Mouse (Mus musculus) 416B (cell line): ENCODE results near the gene Rfc4.

Experiments used
- DNase-seq: peaks from one replicate; pipeline ENCODE4 v3.0.0; 2011; ENCODE audit warnings: low read depth

The Rfc4 gene

DNA sequence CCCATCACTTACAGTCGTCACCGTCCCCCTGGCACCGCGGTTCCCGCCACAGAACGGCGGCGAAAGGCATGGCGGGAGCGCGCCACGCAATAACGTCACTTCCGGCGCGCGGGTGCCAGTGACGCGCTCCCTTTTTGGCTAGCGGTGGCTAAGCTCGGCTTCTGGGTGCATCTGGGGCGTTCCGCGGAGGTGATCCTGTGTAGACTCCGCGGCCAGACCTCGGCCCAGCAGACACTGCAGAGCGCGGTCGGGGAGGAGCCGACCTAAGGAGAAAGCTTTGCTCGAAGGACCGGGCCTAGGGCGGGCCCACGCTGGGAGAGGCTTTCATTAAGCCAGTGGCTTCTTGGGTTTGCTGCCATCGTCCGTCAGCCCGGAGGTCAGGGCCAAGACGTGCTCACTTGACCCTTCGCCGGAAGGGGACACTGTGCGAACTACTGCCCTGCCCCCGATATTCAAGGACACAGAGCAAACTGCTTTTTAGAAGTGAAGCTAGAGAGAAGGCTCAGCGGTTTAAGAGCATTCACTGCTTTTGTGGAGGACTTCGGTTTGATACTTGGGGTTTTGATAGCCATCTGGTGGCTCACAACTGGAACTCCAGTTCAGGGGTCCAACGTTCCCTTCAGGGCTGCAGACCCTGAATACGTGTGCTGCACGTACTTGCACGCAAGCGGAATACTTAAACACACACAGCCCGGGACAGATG, at the start of gene Rfc4:
Rfc4 (minus strand) TSS at position 65 of the 703 bp plus-strand sequence.
- peak; percentile 91 for DNase-seq

DNA sequence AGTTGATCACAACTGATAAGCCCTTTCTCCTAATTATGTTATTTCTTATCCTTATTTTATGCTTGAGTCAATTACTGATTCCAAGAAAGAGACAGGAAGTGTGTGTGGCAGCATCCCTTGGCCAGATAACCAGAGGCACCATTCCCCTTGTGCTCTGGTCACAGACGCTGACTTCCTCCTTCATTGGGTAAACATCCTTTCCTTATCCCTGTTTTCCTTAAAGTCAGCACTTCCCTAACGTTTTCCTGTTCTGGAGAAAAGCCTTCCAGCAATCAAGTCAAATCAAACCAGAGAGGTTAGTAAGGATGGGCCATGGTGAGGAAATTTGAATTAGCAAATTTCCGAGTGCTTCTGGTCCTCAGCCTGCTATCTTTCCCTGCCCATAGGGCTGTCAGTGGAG, 48.4 kb upstream of the Rfc4 start:
- no peak for DNase-seq

DNA sequence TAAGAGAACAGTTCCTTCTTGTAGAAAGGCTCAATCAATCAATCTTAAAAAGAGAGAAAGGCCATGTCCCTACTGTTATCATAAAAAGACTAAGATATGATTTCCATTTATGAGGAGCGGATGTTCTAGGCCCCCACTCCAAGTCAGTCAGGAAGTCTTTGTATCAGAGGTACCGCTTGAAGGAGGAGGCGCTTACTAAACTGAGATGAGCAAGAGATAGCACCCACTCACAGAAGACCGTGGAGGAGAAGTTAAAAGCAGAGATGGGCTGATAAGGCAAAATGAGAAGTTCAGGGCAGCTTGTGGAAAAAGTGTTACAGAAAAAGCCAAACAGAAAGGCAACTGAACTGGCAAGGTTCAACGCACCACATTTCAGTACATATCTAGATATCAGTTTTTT, 47.3 kb upstream of the Rfc4 start:
- DNase-seq: peak; percentile 69

DNA sequence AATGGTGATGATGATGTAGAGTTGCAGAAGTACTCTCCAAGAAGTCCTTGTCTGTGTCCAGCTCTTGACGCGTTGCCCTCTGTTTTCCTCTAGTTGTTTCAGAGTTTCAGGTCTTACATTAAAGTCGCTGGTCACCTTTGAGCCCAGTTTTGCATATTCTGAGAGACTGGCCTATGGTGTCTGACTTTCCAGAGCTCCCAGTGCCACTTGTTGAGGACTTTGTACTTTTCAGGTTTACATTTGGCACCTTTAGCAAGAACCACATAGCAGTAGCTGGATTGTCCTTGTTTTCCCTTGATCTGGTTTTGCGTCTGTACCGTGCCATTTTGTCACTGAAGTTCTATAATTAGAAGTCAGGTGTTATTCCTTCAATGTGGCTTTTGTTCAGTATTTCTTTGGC, 46.4 kb upstream of the Rfc4 start:
- no peak for DNase-seq

DNA sequence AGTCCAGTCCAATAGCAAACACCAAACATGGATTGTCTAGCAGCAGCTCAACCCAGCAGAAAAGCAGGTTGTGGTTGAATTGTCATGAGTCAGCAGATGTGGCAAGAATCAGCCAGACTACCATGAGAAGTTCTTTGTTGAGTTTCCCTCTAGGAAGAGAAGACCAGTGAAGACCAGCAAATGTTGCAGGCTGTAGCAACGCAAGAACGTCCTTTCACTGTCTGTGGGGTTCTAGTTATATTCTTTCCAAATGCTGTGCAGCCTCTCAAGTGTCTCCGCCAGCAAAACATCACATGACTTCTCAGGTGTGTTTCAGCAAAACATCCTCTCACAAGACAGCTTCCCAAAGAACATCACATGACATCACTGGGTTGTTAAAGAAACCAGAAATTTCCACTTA, 43.3 kb upstream of the Rfc4 start:
- DNase-seq: peak; percentile 38

DNA sequence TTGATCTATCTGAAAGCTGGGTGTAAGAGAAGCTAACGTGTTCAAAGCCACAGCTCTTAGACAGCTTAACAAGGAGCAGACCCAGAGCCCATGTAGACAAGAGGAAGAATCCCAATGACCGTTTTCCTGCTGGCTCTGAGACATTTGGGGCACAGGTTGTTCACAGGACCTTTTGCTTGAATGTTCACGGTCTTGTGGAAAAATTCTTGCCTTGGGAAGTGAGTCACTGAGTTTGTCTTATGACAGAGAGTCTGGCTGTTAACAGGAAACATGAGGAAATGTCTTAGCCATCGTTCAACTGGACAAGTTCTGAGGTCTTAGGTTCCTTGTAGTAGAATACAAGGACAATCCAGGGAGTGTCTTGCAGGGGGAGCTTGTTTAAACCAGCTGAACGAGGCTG, 39.5 kb upstream of the Rfc4 start:
- DNase-seq: peak; percentile 84

DNA sequence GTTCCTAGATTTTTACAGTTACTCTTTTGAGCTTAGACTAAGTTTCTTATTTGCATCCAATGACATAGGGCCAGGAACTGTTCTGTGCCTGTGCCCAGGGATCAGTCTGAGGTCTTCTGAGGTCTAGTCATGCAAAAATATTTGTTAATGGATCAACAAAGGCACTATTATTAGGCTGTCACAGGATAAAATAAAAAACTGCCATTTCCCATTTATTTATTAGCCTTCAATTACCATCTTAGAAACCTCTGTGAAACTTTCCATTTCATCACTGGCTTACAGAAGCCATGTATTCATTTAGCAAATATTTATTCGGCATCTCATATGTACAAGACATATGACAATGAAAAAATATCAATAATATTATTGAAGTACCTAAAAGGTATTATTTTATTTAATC, 39.1 kb upstream of the Rfc4 start:
- no peak for DNase-seq

DNA sequence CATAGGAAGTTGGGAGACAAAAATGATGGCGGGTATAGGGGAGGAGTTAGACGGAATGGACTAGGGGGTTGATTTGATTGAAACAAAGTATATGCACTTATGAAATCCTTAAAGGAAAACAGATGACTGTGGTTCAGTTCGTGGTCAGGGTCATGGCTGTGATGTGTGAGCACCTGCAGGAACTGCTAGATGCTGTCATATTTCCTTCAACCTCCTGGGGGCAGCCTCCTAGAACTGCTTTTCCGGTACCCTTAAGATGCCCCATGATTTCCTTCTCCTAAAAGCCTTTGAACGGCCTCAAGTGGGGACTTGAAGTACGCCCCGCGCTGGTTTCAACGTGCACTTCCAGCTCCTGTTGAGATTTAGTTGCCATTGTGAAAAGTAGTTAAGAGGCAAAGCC, 37.9 kb upstream of the Rfc4 start:
- DNase-seq: peak; percentile 58

DNA sequence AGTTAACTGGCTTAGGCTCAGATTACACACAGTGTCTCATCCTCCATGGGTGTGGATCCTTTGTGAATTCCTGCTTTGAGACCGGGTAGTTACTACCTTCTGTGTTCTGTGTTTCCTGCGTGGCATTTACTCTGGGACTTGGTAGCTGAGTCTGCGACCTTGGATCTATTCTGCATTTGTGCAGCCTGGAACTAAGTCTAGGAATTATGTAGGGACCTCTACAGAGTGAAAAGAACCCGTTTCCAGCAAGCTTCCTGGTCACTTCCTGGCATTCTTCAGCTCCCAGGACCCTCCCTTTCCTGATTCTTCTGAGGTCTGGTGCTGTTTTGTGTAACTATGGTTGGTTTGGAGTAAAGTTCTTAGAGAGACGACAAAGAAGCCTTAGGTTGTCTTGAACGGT, 36.9 kb upstream of the Rfc4 start:
- no peak for DNase-seq

DNA sequence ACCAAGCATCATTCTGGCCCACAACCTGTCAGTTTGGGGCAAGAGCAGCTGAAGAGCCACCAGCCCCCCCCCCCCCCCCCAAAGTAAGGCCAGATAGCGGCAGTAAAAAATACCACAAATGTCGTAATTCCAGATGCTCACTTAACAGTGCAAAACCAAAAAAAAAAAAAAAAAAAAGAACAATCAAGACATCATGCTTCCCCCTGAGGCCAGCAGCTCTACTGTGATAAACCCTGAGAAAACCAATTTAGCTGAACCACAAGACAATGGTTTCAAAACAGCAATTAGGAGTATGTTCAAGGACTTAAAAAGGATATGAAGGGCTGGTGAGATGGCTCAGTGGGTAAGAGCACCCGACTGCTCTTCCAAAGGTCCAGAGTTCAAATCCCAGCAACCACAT, 34.6 kb upstream of the Rfc4 start:
- peak; percentile 94 for DNase-seq

DNA sequence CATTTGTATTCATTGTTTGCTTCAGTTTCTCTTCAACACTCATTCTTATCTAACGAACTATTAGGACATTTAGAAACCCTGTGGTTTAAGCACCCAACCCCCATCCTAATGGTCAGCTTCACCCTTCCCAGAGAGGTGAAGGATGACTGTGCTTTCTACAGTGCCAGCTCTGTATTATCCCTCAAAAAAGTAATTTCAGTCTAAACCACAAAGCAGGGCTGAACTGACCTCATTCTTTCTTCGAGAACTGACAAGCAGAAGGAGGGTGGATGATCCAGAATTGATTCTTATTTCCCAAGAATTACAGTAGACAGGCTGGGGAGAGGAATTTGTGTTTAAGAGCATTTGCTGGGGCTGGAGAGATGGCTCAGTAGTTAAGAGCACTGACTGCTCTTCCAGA, 32.2 kb upstream of the Rfc4 start:
- peak; percentile 79 for DNase-seq

DNA sequence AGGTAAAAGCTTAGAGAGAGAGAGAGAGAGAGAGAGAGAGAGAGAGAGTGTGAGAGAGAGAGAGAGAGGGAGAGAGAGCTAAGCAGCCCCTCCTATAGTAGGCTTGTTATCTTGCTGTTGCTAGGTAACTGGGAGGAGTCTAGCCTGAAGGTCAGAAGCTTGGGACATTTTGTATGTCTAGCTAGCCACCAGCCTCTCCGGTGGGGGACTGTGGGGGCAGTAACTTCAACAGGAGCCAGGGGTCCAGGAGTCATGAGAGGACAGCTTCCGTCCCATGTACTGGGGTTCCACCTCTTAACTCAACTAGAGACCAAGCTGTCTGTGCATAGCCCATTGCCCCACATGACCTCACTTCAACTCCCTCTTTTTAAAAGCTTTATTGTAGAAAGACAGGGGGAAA, 31.4 kb upstream of the Rfc4 start:
- DNase-seq: no peak

DNA sequence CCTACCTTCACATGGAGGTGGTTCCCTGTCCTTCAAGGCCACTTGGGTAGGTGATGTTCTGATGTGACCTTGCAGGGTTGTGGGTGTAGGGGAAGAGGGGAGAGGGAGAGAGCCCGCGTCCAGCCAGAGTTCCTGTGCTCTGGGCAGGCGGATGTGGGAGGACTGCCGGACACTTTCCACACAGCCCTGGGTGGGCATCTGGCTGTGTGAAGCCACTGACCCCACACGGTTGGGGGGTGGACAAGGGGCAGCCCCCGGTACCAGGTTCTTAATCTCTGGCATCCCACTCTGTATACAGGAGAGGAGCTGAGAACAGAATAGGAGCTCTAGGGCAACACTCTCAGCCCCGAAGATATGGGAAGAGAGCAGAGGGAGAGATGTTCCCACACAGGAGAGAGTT, 30.8 kb upstream of the Rfc4 start:
- no peak for DNase-seq

DNA sequence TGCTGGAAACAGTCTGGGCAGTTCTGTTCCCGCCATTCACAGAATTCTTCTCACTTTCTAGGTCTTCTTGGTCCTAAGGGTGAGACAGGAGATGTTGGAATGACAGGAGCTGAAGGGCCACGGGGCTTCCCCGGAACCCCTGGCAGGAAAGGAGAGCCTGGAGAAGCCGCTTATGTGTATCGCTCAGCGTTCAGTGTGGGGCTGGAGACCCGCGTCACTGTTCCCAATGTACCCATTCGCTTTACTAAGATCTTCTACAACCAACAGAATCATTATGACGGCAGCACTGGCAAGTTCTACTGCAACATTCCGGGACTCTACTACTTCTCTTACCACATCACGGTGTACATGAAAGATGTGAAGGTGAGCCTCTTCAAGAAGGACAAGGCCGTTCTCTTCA, 29.5 kb upstream of the Rfc4 start:
- DNase-seq: no peak

DNA sequence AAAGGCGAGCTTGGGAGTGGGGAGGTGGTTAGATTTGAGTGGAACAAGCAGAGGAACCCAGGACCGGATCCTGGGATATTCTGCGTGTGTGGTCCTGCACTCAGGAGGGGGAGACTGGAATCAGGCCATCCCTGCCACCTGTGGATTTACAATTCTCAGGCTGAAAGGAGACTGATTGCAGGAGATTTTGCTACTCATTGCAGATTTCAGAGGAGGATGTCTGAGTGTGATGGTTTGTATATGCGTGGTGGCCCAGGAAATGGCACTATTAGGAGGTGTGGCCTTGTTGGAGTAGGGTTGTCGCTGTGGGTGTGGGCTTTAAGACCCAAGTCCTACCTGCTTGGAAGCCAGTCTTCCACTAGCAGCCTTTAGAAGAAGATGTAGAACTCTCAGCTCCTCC, 26.7 kb upstream of the Rfc4 start:
- no peak for DNase-seq

DNA sequence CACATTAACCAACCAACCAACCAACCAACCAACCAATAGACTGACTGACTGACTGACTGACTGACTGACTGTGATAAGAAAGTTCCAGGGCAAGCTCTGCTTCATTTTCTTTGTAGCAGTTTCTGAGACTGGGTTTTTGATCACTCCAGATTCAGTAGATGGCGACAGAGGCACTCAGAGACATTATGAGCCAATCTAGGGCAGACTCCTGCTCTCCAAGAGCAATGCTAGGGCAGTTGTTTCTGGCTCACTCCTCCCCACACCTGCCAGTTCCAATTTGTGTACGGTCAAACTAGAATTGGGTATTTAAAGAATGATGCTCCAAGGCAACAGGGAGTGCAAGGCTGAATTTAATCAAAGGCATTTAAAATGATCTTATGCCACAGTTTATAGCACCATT, 23.9 kb upstream of the Rfc4 start:
- DNase-seq: peak; percentile 52

DNA sequence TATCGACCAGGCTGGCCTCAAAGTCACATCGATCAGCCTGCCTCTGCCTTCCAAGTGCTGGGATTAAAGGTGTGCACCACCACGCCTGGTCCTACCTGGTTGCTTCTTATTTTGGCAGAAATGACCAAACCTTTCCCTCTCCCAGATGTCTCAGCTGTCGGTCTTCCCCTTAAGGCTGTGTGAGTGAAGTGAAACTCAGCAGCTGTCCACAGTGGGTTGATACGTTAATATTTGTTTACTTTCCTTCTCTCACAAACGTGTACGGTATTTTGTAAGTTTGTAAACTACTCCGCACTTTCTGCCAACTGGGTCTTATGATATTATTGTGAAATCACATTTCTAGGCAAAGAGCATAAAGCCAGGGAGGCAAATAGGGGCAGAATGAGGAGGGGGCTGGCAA, 21.9 kb upstream of the Rfc4 start:
- DNase-seq: no peak

DNA sequence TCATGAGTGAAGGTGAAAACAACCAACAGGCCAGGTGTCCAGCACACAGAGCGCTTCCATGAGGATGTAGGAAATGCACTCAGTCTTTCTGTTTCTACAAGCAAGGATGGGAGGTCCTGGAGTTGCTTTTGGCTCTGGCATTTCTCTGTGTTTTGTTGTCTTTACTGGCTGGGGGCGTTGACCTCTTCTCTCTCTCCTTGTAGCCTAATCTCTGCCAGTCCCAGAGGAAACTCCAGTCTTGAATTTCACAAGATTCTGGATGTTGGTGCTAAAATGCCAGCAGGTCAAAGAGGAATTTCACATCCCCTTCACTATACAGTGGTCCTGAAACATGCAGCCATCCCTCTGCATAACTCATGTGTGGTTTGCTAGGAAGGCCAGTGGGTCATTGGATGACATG, 21.4 kb upstream of the Rfc4 start:
- DNase-seq: no peak

DNA sequence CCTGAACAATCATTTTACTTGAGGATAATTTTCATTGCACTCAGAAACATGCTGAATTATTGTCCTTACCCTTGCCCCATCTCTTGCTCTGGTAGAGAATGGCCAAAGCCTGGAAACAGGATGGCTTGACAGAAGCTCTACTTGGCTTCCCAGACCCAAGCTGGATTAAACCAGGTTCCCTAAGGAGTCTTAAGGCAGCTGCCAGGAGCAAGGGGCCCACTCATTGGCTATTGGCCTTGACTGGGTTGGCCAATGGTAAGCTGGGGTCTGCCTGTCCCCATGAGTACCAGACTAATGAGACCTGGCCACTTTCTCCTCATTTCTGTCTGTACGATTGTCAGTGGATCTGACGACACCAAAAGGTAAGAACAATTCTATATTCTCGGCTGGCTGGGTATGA, 18.7 kb upstream of the Rfc4 start, which contains the start of gene Adipoq:
Adipoq (plus strand) TSS at position 257 of the 400 bp plus-strand sequence.
- no peak for DNase-seq

DNA sequence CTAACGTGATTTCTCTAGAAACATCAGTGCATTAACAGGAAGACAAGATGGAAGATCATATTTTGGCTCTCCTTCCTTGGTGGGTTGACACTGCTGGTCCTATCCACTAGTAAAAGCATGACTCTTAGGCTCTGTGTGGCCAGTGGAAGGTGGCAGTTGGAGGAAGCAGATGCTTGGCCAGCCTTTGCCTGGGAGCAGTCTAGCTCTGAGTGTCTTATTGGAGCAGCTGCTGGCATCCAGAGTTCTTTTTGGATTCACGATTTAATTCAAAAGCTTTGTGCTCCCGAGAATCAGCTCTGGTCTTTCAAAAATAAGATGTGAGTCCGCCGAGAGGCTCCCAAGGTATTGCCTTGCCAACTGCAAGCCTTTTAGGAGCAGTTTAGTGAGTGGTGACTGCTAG, 17.7 kb upstream of the Rfc4 start:
- DNase-seq: no peak

DNA sequence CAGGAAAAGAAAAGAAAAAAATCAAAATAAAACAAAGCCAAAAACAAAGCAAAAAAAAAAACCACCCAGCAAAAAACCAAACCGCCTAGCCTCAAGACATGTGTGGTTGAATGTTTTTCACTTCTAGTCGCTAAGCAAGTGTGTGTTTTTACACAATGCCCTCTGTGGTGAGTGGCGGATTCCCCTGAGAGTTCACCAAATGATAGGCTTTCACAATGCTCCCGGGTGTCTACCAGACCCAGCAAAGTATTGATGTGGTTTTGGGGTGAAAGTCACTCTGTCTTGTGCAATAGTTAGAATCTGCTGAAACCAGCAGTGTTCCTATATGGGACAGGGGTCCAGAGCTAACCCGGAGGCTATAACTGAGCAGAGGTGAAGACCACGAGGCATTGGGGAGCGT, 16.8 kb upstream of the Rfc4 start:
- DNase-seq: peak; percentile 84

DNA sequence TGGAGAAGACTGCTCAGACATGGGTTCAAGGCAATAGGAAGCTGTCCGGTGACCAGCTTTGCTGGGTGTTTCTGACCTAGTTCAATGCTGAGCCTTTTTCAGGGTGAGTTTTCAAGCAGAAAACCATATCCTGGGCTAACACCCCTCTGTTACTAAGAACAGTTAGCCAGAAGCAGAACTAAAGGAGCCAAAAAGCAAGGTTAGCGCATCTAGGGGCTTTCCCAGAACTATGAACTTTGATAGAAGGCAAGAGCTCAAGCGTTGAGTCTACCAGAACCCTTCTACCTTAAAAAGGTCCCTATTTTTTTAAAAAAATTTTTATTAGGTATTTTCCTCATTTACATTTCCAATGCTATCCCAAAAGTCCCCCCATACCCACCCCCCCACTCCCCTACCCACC, 13.4 kb upstream of the Rfc4 start:
- DNase-seq: no peak

DNA sequence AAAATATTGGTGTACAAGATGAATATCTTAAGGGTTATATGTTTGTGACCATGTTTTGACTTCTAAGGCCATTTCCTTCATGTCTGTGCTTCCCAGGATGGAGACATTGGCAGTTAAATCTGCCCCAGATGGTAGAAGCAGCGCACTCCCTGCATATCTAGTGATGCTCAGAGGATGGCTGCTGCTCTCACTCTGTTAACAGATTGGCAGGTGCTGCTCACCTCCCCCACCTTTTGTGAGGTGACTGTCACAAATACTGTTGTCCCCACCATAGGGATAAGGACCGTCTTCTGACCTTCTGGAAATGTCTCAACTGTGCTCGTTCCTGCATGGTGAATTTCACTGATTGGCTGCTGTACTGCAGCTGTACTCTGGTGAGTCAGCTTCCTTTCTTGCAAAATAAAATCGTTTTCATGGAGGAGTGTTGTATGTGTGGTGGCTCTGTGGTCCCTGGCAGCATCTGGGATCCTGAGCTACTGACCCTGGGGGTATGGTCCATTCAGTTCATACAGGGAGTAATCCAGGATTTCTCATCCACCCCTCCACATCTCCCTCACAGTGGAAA, 9.0 kb upstream of the Rfc4 start:
- peak; percentile 85 for DNase-seq

DNA sequence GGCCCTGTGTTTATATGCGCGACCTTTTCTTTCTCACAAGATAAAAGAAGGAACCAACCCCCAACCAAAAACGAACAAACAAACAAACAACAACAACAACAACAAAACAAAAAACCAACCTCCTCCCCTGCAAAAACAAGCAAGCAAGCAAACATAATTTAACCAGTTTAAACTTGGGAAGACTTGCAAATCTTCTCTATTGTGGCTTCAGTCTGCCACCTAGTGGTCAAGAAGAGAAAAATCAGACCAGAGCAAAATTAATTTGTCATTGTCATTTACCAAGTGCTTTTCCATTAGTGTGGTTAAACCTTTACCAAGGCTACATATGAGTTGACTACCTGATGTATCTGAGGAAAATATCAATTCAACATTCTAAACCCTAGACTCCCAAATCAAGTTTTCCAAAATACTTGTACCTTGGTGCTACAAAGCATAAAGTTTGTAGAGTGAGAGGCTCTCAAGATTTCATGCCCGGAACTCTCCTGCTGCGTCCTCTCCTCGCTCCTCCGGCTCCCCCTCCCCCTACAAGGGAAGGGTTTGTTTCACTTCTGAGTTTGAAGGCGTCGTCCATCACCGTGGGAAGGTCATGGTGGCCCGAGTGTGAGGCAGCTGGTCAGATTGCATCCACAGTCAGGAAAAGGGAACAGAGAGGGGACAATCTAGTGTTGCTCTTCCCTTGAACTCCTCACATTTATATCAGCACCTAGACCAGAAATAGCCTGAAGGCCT, 8.0 kb upstream of the Rfc4 start:
- peak; percentile 85 for DNase-seq
